Mouse (Mus musculus) CH12.LX (cell line): ENCODE data around the gene Milr1. TPM values are rescaled to one million over a fixed set of nuclear protein-coding genes. Genes with fewer than 3 reads are reported as not detected.

ENCODE experiments used
- DNase-seq: peaks from one replicate; pipeline ENCODE4 v3.0.0-alpha.2; 2013; ENCODE audit errors: extremely low read depth
- H3K27ac ChIP-seq: 2 replicates; pipeline ENCODE4 v1.5.1; 2012; ENCODE audit warnings: low read depth, mild to moderate bottlenecking, control low read depth, moderate library complexity; ENCODE audit not compliant: insufficient read depth
- H3K27me3 ChIP-seq: replicated peaks from 2 replicates; pipeline ENCODE3; 2012; ENCODE audit warnings: inconsistent platforms
- H3K36me3 ChIP-seq, 2 experiments: replicated peaks in 1 of 2; 2 replicates each; pipeline versions ENCODE3 to v1.6.1; 2012; ENCODE audit warnings: inconsistent platforms in 1 of 2, low read length in 1 of 2, mild to moderate bottlenecking in 1 of 2, mixed read lengths in 1 of 2, moderate library complexity in 1 of 2; ENCODE audit not compliant: control insufficient read depth in 1 of 2, insufficient read depth in 1 of 2
- H3K4me1 ChIP-seq, 2 experiments: 2 replicates each; pipeline ENCODE4 v1.6.1; 2012; ENCODE audit warnings: inconsistent platforms in 1 of 2, moderate library complexity in 1 of 2; ENCODE audit not compliant: insufficient read depth in 2 of 2, control insufficient read depth in 1 of 2
- H3K4me2 ChIP-seq: 2 replicates; pipeline ENCODE4 v1.6.1; 2012; ENCODE audit warnings: low read depth, mild to moderate bottlenecking, control low read depth; ENCODE audit not compliant: poor library complexity, insufficient read depth, severe bottlenecking
- H3K4me3 ChIP-seq, 3 experiments: fragments of 150-350 bp in 1 of 3; sonication (generic) in 1 of 3; replicated peaks in 1 of 3; 2 replicates each; pipeline versions ENCODE3 to v1.5.1; 2011 to 2012; ENCODE audit warnings: low read depth in 2 of 3, low read length in 2 of 3, mild to moderate bottlenecking in 2 of 3, moderate library complexity in 2 of 3, control low read depth in 1 of 3, improper control_type of control experiment in 1 of 3, inconsistent platforms in 1 of 3, mixed read lengths in 1 of 3; ENCODE audit not compliant: poor library complexity in 1 of 3
- H3K79me2 ChIP-seq: replicated peaks from 2 replicates; pipeline ENCODE4 v1.6.1; 2012; ENCODE audit warnings: mild to moderate bottlenecking, moderate library complexity; ENCODE audit not compliant: control insufficient read depth, poor library complexity, insufficient read depth, severe bottlenecking; ENCODE audit errors: extremely low read depth
- H3K9ac ChIP-seq: 2 replicates; pipeline ENCODE4 v1.6.1; 2012; ENCODE audit warnings: low read depth, mild to moderate bottlenecking, control low read depth, moderate library complexity; ENCODE audit not compliant: insufficient read depth
- H3K9me3 ChIP-seq: replicated peaks from 2 replicates; pipeline ENCODE3; 2012; ENCODE audit warnings: low read length, inconsistent platforms, mixed read lengths
- BHLHE40 ChIP-seq: IDR thresholded peaks from 2 replicates; pipeline ENCODE4 v1.6.1; 2011; ENCODE audit warnings: mild to moderate bottlenecking, low read depth, low read length, improper control_type of control experiment
- CHD2 ChIP-seq: IDR thresholded peaks from 2 replicates; pipeline ENCODE4 v1.6.1; 2011; ENCODE audit warnings: low read length, improper control_type of control experiment
- CTCF ChIP-seq, 2 experiments: IDR thresholded peaks in 1 of 2; conservative IDR thresholded peaks in 1 of 2; 2 replicates each; pipeline ENCODE4 v1.5.1; 2011 to 2012; ENCODE audit warnings: low read depth in 2 of 2, low read length in 2 of 2, improper control_type of control experiment in 1 of 2, inconsistent platforms in 1 of 2, mild to moderate bottlenecking in 1 of 2, moderate library complexity in 1 of 2
- ETS1 ChIP-seq: conservative IDR thresholded peaks from 2 replicates; pipeline ENCODE4 v1.6.1; 2012; ENCODE audit warnings: low read depth, mild to moderate bottlenecking, inconsistent platforms, low read length, improper control_type of control experiment, moderate library complexity
- HCFC1 ChIP-seq: IDR thresholded peaks from 2 replicates; pipeline ENCODE4 v1.6.1; 2012; ENCODE audit warnings: low read depth, mild to moderate bottlenecking, inconsistent platforms, low read length, improper control_type of control experiment
- JUN ChIP-seq: IDR thresholded peaks from 2 replicates; pipeline ENCODE4 v1.6.1; 2011; ENCODE audit warnings: low read depth, mild to moderate bottlenecking, low read length, improper control_type of control experiment, moderate library complexity; ENCODE audit not compliant: insufficient read depth
- KAT2A ChIP-seq: IDR thresholded peaks from 2 replicates; pipeline ENCODE4 v1.6.1; 2012; ENCODE audit warnings: low read length, improper control_type of control experiment, inconsistent platforms; ENCODE audit not compliant: insufficient replicate concordance
- MAX ChIP-seq: IDR thresholded peaks from 2 replicates; pipeline ENCODE4 v1.6.1; 2011; ENCODE audit warnings: low read length, improper control_type of control experiment
- MEF2A ChIP-seq: IDR thresholded peaks from 2 replicates; pipeline ENCODE4 v1.6.1; 2014; ENCODE audit warnings: low read depth, mild to moderate bottlenecking, inconsistent platforms, low read length, improper control_type of control experiment, borderline replicate concordance
- MXI1 ChIP-seq: IDR thresholded peaks from 2 replicates; pipeline ENCODE4 v1.6.1; 2011; ENCODE audit warnings: mild to moderate bottlenecking, low read depth, low read length, improper control_type of control experiment
- MYC ChIP-seq: IDR thresholded peaks from 2 replicates; pipeline ENCODE4 v1.6.1; 2011; ENCODE audit warnings: low read depth, mild to moderate bottlenecking, improper control_type of control experiment, low read length
- NRF1 ChIP-seq: IDR thresholded peaks from 2 replicates; pipeline ENCODE4 v1.6.1; 2014; ENCODE audit warnings: low read depth, mild to moderate bottlenecking, inconsistent platforms, low read length, improper control_type of control experiment, moderate library complexity
- PAX5 ChIP-seq: IDR thresholded peaks from 2 replicates; pipeline ENCODE4 v1.6.1; 2012; ENCODE audit warnings: low read length, inconsistent platforms, mixed read lengths
- POLR2A ChIP-seq: IDR thresholded peaks from 2 replicates; pipeline ENCODE4 v1.6.1; 2011; ENCODE audit warnings: low read depth, mild to moderate bottlenecking, improper control_type of control experiment, low read length
- RAD21 ChIP-seq: IDR thresholded peaks from 2 replicates; pipeline ENCODE4 v1.6.1; 2011; ENCODE audit warnings: low read depth, mild to moderate bottlenecking, low read length, improper control_type of control experiment, moderate library complexity
- SIN3A ChIP-seq: IDR thresholded peaks from 2 replicates; pipeline ENCODE4 v1.6.1; 2012; ENCODE audit warnings: low read length, improper control_type of control experiment, inconsistent platforms
- TCF12 ChIP-seq: IDR thresholded peaks from 2 replicates; pipeline ENCODE4 v1.6.1; 2014; ENCODE audit warnings: low read depth, mild to moderate bottlenecking, inconsistent platforms, low read length, improper control_type of control experiment
- UBTF ChIP-seq: IDR thresholded peaks from 2 replicates; pipeline ENCODE4 v1.6.1; 2012; ENCODE audit warnings: low read depth, mild to moderate bottlenecking, inconsistent platforms, low read length, improper control_type of control experiment, moderate library complexity
- USF2 ChIP-seq: conservative IDR thresholded peaks from 2 replicates; pipeline ENCODE4 v1.6.1; 2011; ENCODE audit warnings: low read depth, low read length, improper control_type of control experiment
- ZC3H11A ChIP-seq: IDR thresholded peaks from 2 replicates; pipeline ENCODE4 v1.6.1; 2012; ENCODE audit warnings: low read depth, mild to moderate bottlenecking, inconsistent platforms, low read length, improper control_type of control experiment
- ZKSCAN1 ChIP-seq: IDR thresholded peaks from 2 replicates; pipeline ENCODE4 v1.6.1; 2012; ENCODE audit warnings: low read depth, inconsistent platforms, low read length, improper control_type of control experiment, borderline replicate concordance
- ZMIZ1 ChIP-seq: IDR thresholded peaks from 2 replicates; pipeline ENCODE4 v1.6.1; 2012; ENCODE audit warnings: low read depth, mild to moderate bottlenecking, inconsistent platforms, low read length, improper control_type of control experiment
- ZNF384 ChIP-seq: IDR thresholded peaks from 2 replicates; pipeline ENCODE4 v1.6.1; 2012; ENCODE audit warnings: low read depth, low read length, improper control_type of control experiment, inconsistent platforms
- dilution Hi-C: fragments of 300-500 bp; cut with MboI; formaldehyde crosslinking; loops from 2 replicates; pipeline ENCODE4 v1.14.3; 2020; ENCODE audit warnings: low sequenced_read_pairs; ENCODE audit not compliant: extremely low pct_unique_long_range_greater_than_20kb, extremely low pct_ligation_motif_present
- in situ Hi-C: fragments of 300-500 bp; cut with MboI; formaldehyde crosslinking; loops from 3 replicates; pipeline ENCODE4 v1.14.3; 2019; ENCODE audit warnings: low sequenced_read_pairs, low pct_ligation_motif_present, low pct_unique_long_range_greater_than_20kb, mixed read lengths
- polyA plus RNA-seq: library from polyadenylated mRNA; unstranded; fragments of >175 nt; gene quantifications from 2 replicates; pipeline ENCODE4 v1.2.1, GENCODE M21; 2012; ENCODE audit warnings: low read depth; ENCODE audit not compliant: insufficient read length
- total RNA-seq, 2 experiments: library from RNA; depleted of rRNA; stranded (reverse); fragments of 300-350 nt in 1 of 2; fragments of >200 nt in 1 of 2; gene quantifications; 2 replicates each; pipeline ENCODE4 v1.2.3; 2012 to 2014

The Milr1 gene
- total and polyA plus RNA-seq, 3 experiments = 22.0 to 41.2 (median 35.4) TPM

- TF ChIP-seq UBTF = no peak
- TF ChIP-seq CHD2 = no peak
- TF ChIP-seq MEF2A = no peak
- TF ChIP-seq ZC3H11A = no peak
- TF ChIP-seq BHLHE40 = no peak
- TF ChIP-seq MXI1 = no peak
- no peak for TF ChIP-seq RAD21
- no peak for TF ChIP-seq MYC
- no peak for TF ChIP-seq USF2
- no peak for TF ChIP-seq SIN3A
- no peak for TF ChIP-seq NRF1
- TF ChIP-seq TCF12 = no peak
- no peak for TF ChIP-seq JUN
- TF ChIP-seq PAX5 = no peak
- no peak for TF ChIP-seq KAT2A
- TF ChIP-seq ZKSCAN1 = no peak
- TF ChIP-seq POLR2A = no peak
- no peak for TF ChIP-seq ETS1
- dilution Hi-C loops = no loop called here
Measured at GRCm38 (mm10) chr11:106704399-106705111, 46.5 kb upstream of the Milr1 start.

DNA sequence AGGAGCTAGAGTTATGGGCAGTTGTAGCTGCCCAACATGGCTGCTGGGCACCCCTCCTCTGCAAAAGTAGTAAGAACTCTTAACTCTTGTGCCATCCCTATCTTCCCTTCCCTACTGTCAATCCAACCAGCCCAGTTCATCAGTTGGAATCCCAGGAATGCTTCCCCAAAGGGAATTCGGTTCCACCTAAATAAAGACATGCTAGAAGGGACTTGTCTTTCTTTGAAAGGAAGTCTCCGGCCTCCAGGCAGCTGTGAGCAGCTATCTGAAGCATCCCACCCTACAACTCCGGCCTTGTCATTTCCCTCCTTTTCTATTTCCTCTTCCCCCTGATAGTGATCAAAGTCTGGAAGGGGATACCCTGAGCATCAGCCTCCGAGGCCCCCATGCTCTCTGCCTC lies 44.8 kb upstream of the Milr1 start:
- peaks cover 0 to 11% of the 10 kb centered on the region in 2 experiments for H3K36me3 ChIP-seq

More at GRCm38 (mm10) chr11:106704399-106705111, 46.5 kb upstream of the Milr1 start:
- H3K4me1 ChIP-seq = peaks cover 26 to 96% of the 10 kb centered on the region in 2 experiments
- H3K4me3 ChIP-seq = no peak overlapping the region
- no peak for DNase-seq
- no peaks in the 10 kb centered on the region for H3K79me2 ChIP-seq
- H3K9me3 ChIP-seq = no peaks in the 10 kb centered on the region
- H3K27me3 ChIP-seq = no peaks in the 10 kb centered on the region
- no peak overlapping the region for H3K9ac ChIP-seq
- H3K27ac ChIP-seq = no peak overlapping the region
- in situ Hi-C loops = no loop called here
- no peak overlapping the region for H3K4me2 ChIP-seq
- peaks cover 5 to 8% of the 10 kb centered on the region in 2 experiments for H3K36me3 ChIP-seq

More for the DNA sequence above, 44.8 kb upstream of the Milr1 start:
- in situ Hi-C loops = no loop called here
- H3K27me3 ChIP-seq = no peaks in the 10 kb centered on the region
- H3K27ac ChIP-seq = no peak overlapping the region
- no peak for TF ChIP-seq ZNF384
- TF ChIP-seq HCFC1 = no peak
- no peak for TF ChIP-seq JUN
- no peak for TF ChIP-seq CTCF (conservative IDR thresholded peaks at IDR 0.05 in 1 of 2, IDR thresholded peaks at IDR 0.05 in 1 of 2; ENCODE audit: low read depth in 2 of 2, low read length in 2 of 2)
- TF ChIP-seq SIN3A = no peak
- no peak for TF ChIP-seq MEF2A
- no peak for TF ChIP-seq ZMIZ1
- no peak for TF ChIP-seq MAX
- no peak for TF ChIP-seq ZKSCAN1
- no peak for TF ChIP-seq POLR2A
- no peak for DNase-seq
- no peaks in the 10 kb centered on the region for H3K79me2 ChIP-seq
- dilution Hi-C loops = no loop called here
- no peak overlapping the region for H3K4me3 ChIP-seq
- H3K9me3 ChIP-seq = no peaks in the 10 kb centered on the region
- H3K4me2 ChIP-seq = no peak overlapping the region
- no peak overlapping the region for H3K9ac ChIP-seq
- H3K4me1 ChIP-seq = peaks cover 21 to 97% of the 10 kb centered on the region in 2 experiments
